Mouse (Mus musculus) testis, adult 2 months (tissue): ENCODE results near the gene Epm2a. TPM values are rescaled to one million over a fixed set of nuclear protein-coding genes. Genes with fewer than 3 reads are reported as not detected.

Source experiments
- H3K27ac ChIP-seq: fragments of 200-500 bp; 2 replicates; pipeline ENCODE4 v1.5.1; 2012; ENCODE audit warnings: low read depth, low read length; ENCODE audit not compliant: control insufficient read depth, insufficient read depth
- H3K27me3 ChIP-seq: fragments of 200-500 bp; 2 replicates; pipeline ENCODE4 v1.6.1; 2012; ENCODE audit warnings: mild to moderate bottlenecking, low read length, moderate library complexity; ENCODE audit not compliant: control insufficient read depth, insufficient read depth
- H3K36me3 ChIP-seq: fragments of 200-500 bp; 2 replicates; pipeline ENCODE4 v1.6.1; 2012; ENCODE audit warnings: mild to moderate bottlenecking, low read length; ENCODE audit not compliant: control insufficient read depth, insufficient read depth
- H3K4me1 ChIP-seq: fragments of 200-500 bp; 2 replicates; pipeline ENCODE4 v1.6.1; 2012; ENCODE audit warnings: low read length; ENCODE audit not compliant: control insufficient read depth, insufficient read depth
- H3K4me3 ChIP-seq: fragments of 200-500 bp; 2 replicates; pipeline ENCODE4 v1.5.1; 2012; ENCODE audit warnings: low read depth, mild to moderate bottlenecking, low read length, moderate library complexity, mixed read lengths; ENCODE audit not compliant: control insufficient read depth
- CTCF ChIP-seq: fragments of 200-500 bp; IDR thresholded peaks from 2 replicates; pipeline ENCODE4 v1.5.1; 2012; ENCODE audit warnings: low read depth, mild to moderate bottlenecking, inconsistent platforms, low read length, moderate library complexity; ENCODE audit not compliant: control insufficient read depth, insufficient read depth, insufficient replicate concordance
- POLR2A ChIP-seq: fragments of 200-500 bp; IDR thresholded peaks from 2 replicates; pipeline ENCODE4 v1.6.1; 2012; ENCODE audit warnings: low read depth, mild to moderate bottlenecking, inconsistent platforms, low read length, moderate library complexity; ENCODE audit not compliant: control insufficient read depth
- polyA plus RNA-seq: library from polyadenylated mRNA; depleted of rRNA; stranded (reverse); fragments of >200 nt; gene quantifications from 2 replicates; pipeline ENCODE4 v1.2.3, GENCODE M21; 2012

Gene Epm2a
- polyA plus RNA-seq, 1 experiment = 2.4 TPM

GRCm38 (mm10) chr10:11361985-11362692 is 18.9 kb downstream of the Epm2a start:
- TF ChIP-seq POLR2A (no peak), CTCF (no peak)
- Histone ChIP-seq H3K36me3 (no peaks in the 10 kb centered on the region), H3K27ac (no peak overlapping the region), H3K4me3 (no peak overlapping the region), H3K4me1 (no peaks in the 10 kb centered on the region), H3K27me3 (no peaks in the 10 kb centered on the region)

- Histone ChIP-seq H3K27ac (no peak overlapping the region), H3K36me3 (no peaks in the 10 kb centered on the region), H3K4me1 (no peaks in the 10 kb centered on the region), H3K4me3 (no peak overlapping the region), H3K27me3 (no peaks in the 10 kb centered on the region)
- TF ChIP-seq POLR2A = no peak
- TF ChIP-seq CTCF = no peak
These were observed 19.8 kb downstream of the Epm2a start for GRCm38 (mm10) chr10:11362896-11363487.

GRCm38 (mm10) chr10:11381302-11381701 is 38.1 kb downstream of the Epm2a start:
- Histone ChIP-seq H3K27ac (no peak overlapping the region), H3K4me3 (no peak overlapping the region), H3K36me3 (no peaks in the 10 kb centered on the region), H3K27me3 (no peaks in the 10 kb centered on the region), H3K4me1 (no peaks in the 10 kb centered on the region)
- no peak for TF ChIP-seq POLR2A
- no peak for TF ChIP-seq CTCF

- no peak overlapping the region for H3K27ac ChIP-seq
- TF ChIP-seq POLR2A (no peak), CTCF (no peak)
- no peak overlapping the region for H3K4me3 ChIP-seq
- H3K27me3 ChIP-seq = no peaks in the 10 kb centered on the region
- peaks cover 3% of the 10 kb centered on the region; the same call in 1 of the 2 replicates for H3K4me1 ChIP-seq
- no peaks in the 10 kb centered on the region for H3K36me3 ChIP-seq
These were observed 67.7 kb downstream of the Epm2a start for GRCm38 (mm10) chr10:11410926-11411325.

GRCm38 (mm10) chr10:11420071-11420470 is 76.9 kb downstream of the Epm2a start:
- TF ChIP-seq POLR2A (no peak), CTCF (no peak)
- Histone ChIP-seq H3K36me3 (no peaks in the 10 kb centered on the region), H3K4me3 (no peak overlapping the region), H3K27me3 (no peaks in the 10 kb centered on the region), H3K4me1 (no peaks in the 10 kb centered on the region), H3K27ac (no peak overlapping the region)

GRCm38 (mm10) chr10:11429059-11429812 is 86.0 kb downstream of the Epm2a start:
- Histone ChIP-seq H3K4me1 (no peaks in the 10 kb centered on the region), H3K27ac (no peak overlapping the region), H3K27me3 (no peaks in the 10 kb centered on the region), H3K36me3 (no peaks in the 10 kb centered on the region), H3K4me3 (no peak overlapping the region)
- TF ChIP-seq POLR2A = no peak
- no peak for TF ChIP-seq CTCF

- TF ChIP-seq CTCF (no peak), POLR2A (no peak)
- H3K4me1 ChIP-seq = no peaks in the 10 kb centered on the region
- no peak overlapping the region for H3K4me3 ChIP-seq
- no peak overlapping the region for H3K27ac ChIP-seq
- no peaks in the 10 kb centered on the region for H3K36me3 ChIP-seq
- H3K27me3 ChIP-seq = no peaks in the 10 kb centered on the region
These were observed 93.8 kb downstream of the Epm2a start for GRCm38 (mm10) chr10:11436961-11437360.
